Mouse (Mus musculus): Measurements from ENCODE around the gene Itih1. TPM values are rescaled to one million over a fixed set of nuclear protein-coding genes. Genes with fewer than 3 reads are reported as not detected.

Gene Itih1
- total RNA-seq (2015): not detected in 2 replicates
- total RNA-seq (2017): not detected in 2 replicates

DNA sequence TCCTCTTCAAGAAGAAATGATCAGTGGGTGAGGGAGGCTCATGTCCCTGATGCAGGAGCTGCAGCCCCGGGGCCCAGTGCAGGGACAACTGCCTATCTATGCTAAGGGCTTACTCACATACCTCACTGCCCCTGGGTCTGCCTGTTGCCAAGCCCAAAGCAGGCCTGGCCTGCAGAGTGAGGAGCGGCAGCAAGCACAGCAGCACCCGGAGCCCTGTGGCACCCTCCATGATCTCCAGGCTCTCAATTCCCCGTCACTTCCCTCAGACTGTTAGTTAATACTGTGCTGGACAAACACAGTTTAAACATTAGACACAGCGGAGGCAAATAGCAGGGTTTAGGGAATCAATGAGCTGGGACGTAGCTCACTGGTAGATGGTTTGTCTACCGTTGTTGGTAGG, at the start of gene Itih1:
TSS of gene Itih1 (minus strand) at position 252 of the 400 bp plus-strand sequence.
- ATAC-seq (ENCODE audit: poor library complexity, severe bottlenecking): no peak

DNA sequence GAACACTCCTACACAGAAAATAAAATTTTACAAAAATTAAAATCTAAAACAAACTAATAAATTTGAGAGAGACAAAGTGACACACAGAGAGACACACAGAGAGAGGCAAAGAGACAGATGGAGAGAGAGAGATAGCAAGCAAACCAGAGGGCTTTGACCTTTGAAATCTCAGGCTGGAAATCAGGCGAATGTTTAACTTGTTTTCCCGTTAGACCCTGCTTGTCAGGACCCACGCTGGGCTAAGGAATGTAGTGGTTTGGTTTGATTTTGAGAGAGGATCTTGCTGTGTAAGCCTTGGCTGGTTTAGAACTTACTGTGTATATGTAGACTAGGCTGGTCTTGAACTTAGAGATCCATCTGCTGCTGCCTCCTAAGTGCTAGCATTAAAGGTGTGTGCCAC, 33.1 kb upstream of the Itih1 start:
- no peak for ATAC-seq (ENCODE audit: poor library complexity, severe bottlenecking)

DNA sequence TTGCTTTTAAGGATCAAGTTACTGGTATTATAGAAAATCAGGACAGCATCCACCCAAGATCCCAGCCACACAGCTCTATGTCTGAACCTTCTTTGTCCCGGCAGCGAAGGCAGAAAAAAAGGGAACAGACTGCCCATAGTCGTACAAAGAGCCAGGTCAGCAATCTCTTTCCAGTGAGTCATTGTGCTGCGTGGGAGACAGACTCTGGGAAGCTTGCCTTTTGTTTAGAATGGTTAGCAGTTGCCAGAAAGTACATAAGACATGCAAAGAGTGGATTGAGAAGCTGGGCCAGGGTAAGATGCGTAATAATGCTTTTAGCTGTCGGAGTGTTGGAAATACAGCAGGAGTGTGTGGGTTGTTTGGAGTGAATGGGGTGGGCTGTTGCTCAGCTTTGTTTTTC, 31.1 kb upstream of the Itih1 start:
- no peak for ATAC-seq (ENCODE audit: poor library complexity, severe bottlenecking)

- no peak for ATAC-seq (ENCODE audit: poor library complexity, severe bottlenecking)
These were observed 17.3 kb upstream of the Itih1 start for GRCm38 (mm10) chr14:30960366-30960765.

DNA sequence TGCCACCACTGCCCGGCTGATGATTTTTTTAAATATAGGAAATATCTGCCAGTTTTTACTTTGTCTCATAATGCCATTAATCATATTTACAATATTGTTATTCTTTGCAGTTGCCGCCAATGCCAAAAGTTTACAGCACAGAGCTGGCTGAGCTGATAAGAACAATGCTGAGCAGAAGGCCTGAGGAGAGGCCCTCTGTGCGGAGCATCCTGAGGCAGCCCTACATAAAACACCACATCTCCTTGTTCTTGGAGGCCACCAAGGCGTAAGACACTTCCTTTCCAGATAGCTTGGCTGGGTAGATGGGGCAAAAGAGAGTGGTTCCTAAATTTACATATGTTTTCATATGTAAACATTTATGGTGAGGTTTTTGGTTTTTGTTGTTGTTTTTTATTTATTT, 15.9 kb upstream of the Itih1 start:
- ATAC-seq (ENCODE audit: poor library complexity, severe bottlenecking): no peak

DNA sequence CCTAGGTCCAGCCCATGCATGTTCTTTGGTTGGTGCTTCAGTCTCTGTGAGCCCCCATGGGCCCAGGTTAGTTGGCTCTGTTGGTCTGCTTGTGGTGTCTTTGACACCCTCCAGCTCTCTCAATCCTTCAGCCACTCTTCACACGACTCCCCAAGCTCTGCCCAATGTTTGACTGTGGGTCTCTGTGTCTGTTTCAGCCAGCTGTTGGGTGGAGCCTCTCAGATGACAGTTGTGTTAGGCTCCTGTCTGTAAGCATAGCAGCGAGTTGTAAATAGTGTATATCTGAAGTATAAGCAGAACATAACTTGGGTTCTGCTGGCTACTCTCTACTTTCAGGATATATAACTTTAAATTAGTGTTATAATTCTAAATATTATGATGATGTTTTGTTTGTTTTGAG, 15.4 kb upstream of the Itih1 start:
- ATAC-seq (ENCODE audit: poor library complexity, severe bottlenecking): no peak

- peak; percentile 100 for ATAC-seq (ENCODE audit: poor library complexity, severe bottlenecking)
These were observed 8.2 kb upstream of the Itih1 start, which contains the start of gene Nek4 for GRCm38 (mm10) chr14:30951154-30951825. Nek4 (plus strand) TSS chr14:30951377.

GRCm38 (mm10) chr14:30949986-30950385, 6.9 kb upstream of the Itih1 start:
- no peak for ATAC-seq (ENCODE audit: poor library complexity, severe bottlenecking)

GRCm38 (mm10) chr14:30944745-30945144, 1.7 kb upstream of the Itih1 start:
- no peak for ATAC-seq (ENCODE audit: poor library complexity, severe bottlenecking)

DNA sequence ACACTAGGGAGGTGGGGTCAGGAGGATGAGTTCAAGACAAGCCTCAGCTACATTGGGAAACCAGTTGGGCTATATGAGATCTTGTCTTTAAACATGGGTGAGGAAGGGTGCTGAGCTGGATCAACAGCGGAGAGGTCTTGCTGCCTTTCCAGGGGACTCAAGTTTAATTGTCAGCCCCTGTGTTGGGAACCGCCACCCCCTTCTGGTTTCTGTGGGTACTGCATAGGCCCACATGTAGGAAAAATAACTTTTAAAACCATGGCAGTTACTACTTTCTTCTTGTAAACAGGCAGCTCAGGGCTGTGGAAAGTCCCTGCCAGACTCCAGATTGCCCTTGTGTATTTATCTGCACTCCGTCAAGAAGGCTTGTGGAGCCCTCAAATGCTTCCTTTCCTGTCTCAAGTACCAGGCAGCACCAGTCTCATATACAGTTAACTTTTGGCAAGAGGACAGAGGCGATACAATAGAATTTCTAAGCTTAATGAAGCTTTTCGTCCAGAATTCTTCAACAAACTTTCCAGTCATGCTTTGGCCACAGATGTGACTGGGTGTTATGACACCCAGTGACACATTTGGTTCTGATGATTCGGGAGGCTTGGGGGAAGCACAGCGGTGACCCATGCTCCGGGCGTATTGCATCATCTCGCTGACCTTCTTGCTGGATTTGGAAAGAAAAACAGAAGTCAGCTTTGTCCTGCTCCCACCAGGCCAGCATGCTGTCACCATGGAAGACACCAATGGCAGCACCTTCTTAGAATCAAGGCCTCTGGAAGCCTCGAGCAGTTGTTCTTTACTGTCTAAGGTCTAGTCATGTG, 978 bp upstream of the Itih1 start:
- ATAC-seq (ENCODE audit: poor library complexity, severe bottlenecking): peak; percentile 64

DNA sequence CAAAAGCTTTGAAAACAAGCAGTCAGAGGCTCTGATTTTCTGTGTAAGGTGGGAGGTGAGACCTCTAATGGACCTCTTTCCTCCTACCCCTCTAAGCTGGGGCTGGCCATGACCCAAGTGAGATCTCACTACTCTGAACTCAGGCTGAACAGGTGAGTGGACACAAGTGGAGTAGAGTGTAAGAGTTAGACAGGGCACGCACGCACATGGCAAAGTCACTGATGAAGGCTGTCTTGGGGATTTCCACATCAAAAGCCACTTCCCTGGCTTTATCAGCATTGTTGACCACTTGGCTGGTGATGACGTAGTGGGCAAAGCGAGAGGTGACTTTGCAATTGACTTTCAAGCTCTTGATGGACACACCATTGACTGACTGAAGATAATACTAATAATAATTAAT, 835 bp downstream of the Itih1 start:
- 0 out of 2 replicates have a peak, but pooled peaks have one; percentile 33 for ATAC-seq (ENCODE audit: poor library complexity, severe bottlenecking)

- ATAC-seq (ENCODE audit: poor library complexity, severe bottlenecking): no peak
These were observed 9.7 kb downstream of the Itih1 start for GRCm38 (mm10) chr14:30933351-30933750.

GRCm38 (mm10) chr14:30930386-30930785, 12.7 kb downstream of the Itih1 start:
- no peak for ATAC-seq (ENCODE audit: poor library complexity, severe bottlenecking)

DNA sequence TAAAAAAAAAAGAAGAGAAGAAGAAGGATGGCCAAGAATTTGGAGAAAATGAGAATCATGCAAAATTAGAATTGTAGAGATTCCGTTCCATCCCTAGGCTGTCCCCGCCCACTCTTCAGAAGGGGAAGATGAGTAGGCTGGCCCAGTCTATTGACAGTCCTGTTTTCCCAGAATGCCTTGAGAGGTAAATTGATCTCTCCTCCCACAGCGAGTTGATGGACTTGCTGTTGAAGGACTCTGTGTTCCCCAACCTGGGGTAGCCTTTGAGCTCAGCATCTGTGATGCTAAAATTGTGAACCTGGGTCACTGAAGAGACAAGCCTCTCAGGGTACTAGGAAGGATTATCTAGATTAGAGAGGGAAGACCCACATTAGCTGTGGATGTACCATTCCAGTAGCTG, 17.6 kb downstream of the Itih1 start:
- ATAC-seq (ENCODE audit: poor library complexity, severe bottlenecking): no peak

DNA sequence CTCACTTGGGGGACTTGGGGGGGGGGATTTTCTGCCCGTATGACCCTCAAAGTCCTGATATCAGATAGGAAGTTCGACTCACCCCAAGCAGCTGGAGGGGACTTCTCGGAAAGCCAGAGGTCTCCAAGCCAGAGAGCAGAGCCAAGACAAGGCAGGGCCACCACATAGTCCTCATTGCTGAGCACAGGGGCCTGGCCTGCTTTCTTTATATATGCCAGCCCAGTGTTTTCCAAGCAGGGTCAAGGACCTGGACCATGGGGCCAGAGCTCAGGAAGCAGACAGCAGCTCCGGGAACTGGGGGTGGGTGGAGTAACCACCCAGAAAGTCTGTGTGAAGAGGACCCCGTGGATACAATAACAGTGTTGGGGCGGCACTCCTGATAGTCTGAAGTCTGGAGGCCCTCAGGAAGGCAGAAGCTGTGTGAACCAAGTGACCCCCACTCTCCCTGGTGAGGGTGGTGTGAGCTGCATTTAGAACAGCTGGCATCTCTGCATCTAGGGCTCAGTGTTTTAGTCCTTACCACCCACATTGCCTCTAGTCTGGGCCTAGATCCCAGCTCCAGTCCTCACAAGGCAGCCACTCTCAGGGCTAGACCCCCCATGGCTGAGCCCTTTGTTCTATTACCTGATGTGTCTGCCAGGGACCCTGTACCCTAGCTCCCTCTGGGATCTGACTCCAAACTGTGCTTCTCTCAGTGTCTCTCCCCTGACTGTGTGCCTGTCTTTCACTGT, 19.5 kb downstream of the Itih1 start, which contains the start of gene Itih3:
TSS of gene Itih3 (minus strand) at position 386 of the 731 bp plus-strand sequence.
- no peak for ATAC-seq (ENCODE audit: poor library complexity, severe bottlenecking)

- ATAC-seq (ENCODE audit: poor library complexity, severe bottlenecking): no peak
These were observed 20.9 kb downstream of the Itih1 start for GRCm38 (mm10) chr14:30922053-30922670.

DNA sequence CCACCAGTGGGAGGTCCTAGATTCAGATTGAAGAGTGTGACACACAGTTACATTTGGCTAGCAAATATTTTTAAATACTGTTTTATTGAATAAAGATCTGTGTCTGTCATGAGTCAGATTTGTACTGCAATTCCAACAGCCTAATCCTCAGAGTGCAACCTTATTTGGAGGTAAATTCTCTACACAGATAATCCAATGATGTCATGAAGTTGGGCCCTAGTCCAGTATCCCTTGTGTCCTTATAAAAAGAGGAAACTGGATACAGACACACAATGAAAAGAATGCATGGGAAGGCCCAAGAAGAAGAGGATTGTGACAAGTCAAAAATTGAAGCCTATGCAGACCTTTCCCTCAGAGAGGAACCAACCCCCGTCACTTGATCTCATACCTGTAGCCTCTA, 26.6 kb downstream of the Itih1 start:
- no peak for ATAC-seq (ENCODE audit: poor library complexity, severe bottlenecking)

GRCm38 (mm10) chr14:30913404-30913803, 29.7 kb downstream of the Itih1 start:
- ATAC-seq (ENCODE audit: poor library complexity, severe bottlenecking): no peak

- ATAC-seq (ENCODE audit: poor library complexity, severe bottlenecking): no peak
These were observed 30.4 kb downstream of the Itih1 start for GRCm38 (mm10) chr14:30912641-30913040.

DNA sequence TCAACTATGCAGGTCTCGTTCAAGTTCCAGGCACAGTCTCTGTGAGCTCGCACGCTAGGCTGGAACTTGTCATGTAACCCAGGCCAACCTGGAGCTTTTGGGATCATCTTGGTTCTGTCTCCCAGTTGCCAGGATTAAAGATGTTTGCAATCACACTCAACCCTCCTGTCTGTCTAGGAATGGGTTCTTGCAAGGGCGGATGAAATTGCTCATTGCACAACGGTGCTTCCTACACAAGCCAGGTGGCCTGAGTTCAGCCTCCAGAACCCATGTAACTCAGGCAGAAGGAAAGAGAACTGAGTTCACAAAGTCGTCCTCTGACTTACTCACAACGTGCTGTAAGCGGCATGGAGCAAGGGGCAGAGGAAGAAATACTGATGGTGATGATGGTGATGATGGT, 31.9 kb downstream of the Itih1 start:
- no peak for ATAC-seq (ENCODE audit: poor library complexity, severe bottlenecking)

- peak; percentile 99 for ATAC-seq (ENCODE audit: poor library complexity, severe bottlenecking)
These were observed 35.2 kb downstream of the Itih1 start for GRCm38 (mm10) chr14:30907814-30908265.

All from megakaryocyte, adult 5-6 weeks (primary cell).